Mouse (Mus musculus): Measurements from ENCODE around the gene Rccd1. TPM values are rescaled to one million over a fixed set of nuclear protein-coding genes. Genes with fewer than 3 reads are reported as not detected.

The Rccd1 gene
- total and polyA plus RNA-seq, 2 experiments from 2014 or later: 3.1 to 7.6 TPM

GRCm38 (mm10) chr7:80346173-80346572 is 21.9 kb upstream of the Rccd1 start:
- no peak overlapping the region for H3K27ac ChIP-seq (ENCODE audit: low read depth)
- H3K4me1 ChIP-seq (ENCODE audit: control insufficient read depth, insufficient read depth): peaks cover 7% of the 10 kb centered on the region; the same call in 1 of the 2 replicates
- H3K9ac ChIP-seq (replicated peaks; ENCODE audit: low read depth, low read length): no peak overlapping the region
- no peak for DNase-seq (ENCODE audit: low spot score)
- TF ChIP-seq EP300 (IDR thresholded peaks at IDR 0.05; ENCODE audit: low read depth) (no peak), CTCF (IDR thresholded peaks at IDR 0.05; ENCODE audit: low read depth) (no peak)
- WGBS: 74% methylated on average over 9 of the region's 9 CpGs
- no peaks in the 10 kb centered on the region for H3K9me3 ChIP-seq (replicated peaks; ENCODE audit: control insufficient read depth, low read length)
- H3K27me3 ChIP-seq (ENCODE audit: control insufficient read depth, insufficient read depth, low read length): no peaks in the 10 kb centered on the region
- H3K36me3 ChIP-seq (replicated peaks; ENCODE audit: control insufficient read depth, insufficient read depth, low read length): peaks cover 15% of the 10 kb centered on the region
- no peak overlapping the region for H3K4me2 ChIP-seq (ENCODE audit: low read depth, low read length)
- H3K4me3 ChIP-seq (ENCODE audit: low read depth, low read length): no peak overlapping the region
- no peak for ATAC-seq (ENCODE audit: insufficient read depth, low read depth)

- Histone ChIP-seq H3K4me3 (ENCODE audit: low read depth, low read length) (peak overlapping the region; percentile 58), H3K9me3 (replicated peaks; ENCODE audit: control insufficient read depth, low read length) (no peaks in the 10 kb centered on the region), H3K36me3 (replicated peaks; ENCODE audit: control insufficient read depth, insufficient read depth, low read length) (no peaks in the 10 kb centered on the region), H3K27ac (ENCODE audit: low read depth) (peak overlapping the region; percentile 76), H3K27me3 (ENCODE audit: control insufficient read depth, insufficient read depth, low read length) (no peaks in the 10 kb centered on the region), H3K4me2 (ENCODE audit: low read depth, low read length) (peak overlapping the region; percentile 87), H3K9ac (replicated peaks; ENCODE audit: low read depth, low read length) (peak overlapping the region; percentile 73), H3K4me1 (ENCODE audit: control insufficient read depth, insufficient read depth) (peaks cover 20% of the 10 kb centered on the region)
- WGBS: 26% methylated on average over 19 of the region's 19 CpGs
- no peak for DNase-seq (ENCODE audit: low spot score)
- no peak for ATAC-seq (ENCODE audit: insufficient read depth, low read depth)
- no peak for TF ChIP-seq CTCF (IDR thresholded peaks at IDR 0.05; ENCODE audit: low read depth)
- no peak for TF ChIP-seq EP300 (IDR thresholded peaks at IDR 0.05; ENCODE audit: low read depth)
Observed at GRCm38 (mm10) chr7:80343270-80344018, 19.2 kb upstream of the Rccd1 start.

GRCm38 (mm10) chr7:80342858-80343257 is 18.6 kb upstream of the Rccd1 start, which contains the start of gene Hddc3:
Hddc3 (plus strand) TSS chr7:80343104.
- no peaks in the 10 kb centered on the region for H3K36me3 ChIP-seq (replicated peaks; ENCODE audit: control insufficient read depth, insufficient read depth, low read length)
- no peaks in the 10 kb centered on the region for H3K9me3 ChIP-seq (replicated peaks; ENCODE audit: control insufficient read depth, low read length)
- H3K4me3 ChIP-seq (ENCODE audit: low read depth, low read length): peak within 1 kb of the TSS; percentile 58
- ATAC-seq (ENCODE audit: insufficient read depth, low read depth) (peak; percentile 52; the same call in 1 of the 2 replicates), DNase-seq (ENCODE audit: low spot score) (peak; percentile 94)
- peaks cover 23% of the 10 kb centered on the region for H3K4me1 ChIP-seq (ENCODE audit: control insufficient read depth, insufficient read depth)
- H3K9ac ChIP-seq (replicated peaks; ENCODE audit: low read depth, low read length): peak within 1 kb of the TSS; percentile 73
- peak within 1 kb of the TSS; percentile 87 for H3K4me2 ChIP-seq (ENCODE audit: low read depth, low read length)
- H3K27me3 ChIP-seq (ENCODE audit: control insufficient read depth, insufficient read depth, low read length): no peaks in the 10 kb centered on the region
- TF ChIP-seq CTCF (IDR thresholded peaks at IDR 0.05; ENCODE audit: low read depth): peak; percentile 71
- TF ChIP-seq EP300 (IDR thresholded peaks at IDR 0.05; ENCODE audit: low read depth): 0 out of 2 replicates have a peak, but pooled peaks have one; percentile 49
- WGBS: under 1% methylated on average over 25 of the region's 25 CpGs
- peak within 1 kb of the TSS; percentile 76 for H3K27ac ChIP-seq (ENCODE audit: low read depth)

GRCm38 (mm10) chr7:80341793-80342192 is 17.5 kb upstream of the Rccd1 start:
- no peak for DNase-seq (ENCODE audit: low spot score)
- TF ChIP-seq CTCF (IDR thresholded peaks at IDR 0.05; ENCODE audit: low read depth) (no peak), EP300 (IDR thresholded peaks at IDR 0.05; ENCODE audit: low read depth) (no peak)

GRCm38 (mm10) chr7:80340793-80341192 is 16.5 kb upstream of the Rccd1 start, which contains the start of gene Unc45a:
Unc45a (minus strand) TSS chr7:80341005.
- peak within 1 kb of the TSS; percentile 66 for H3K4me3 ChIP-seq (ENCODE audit: low read depth, low read length)

More at GRCm38 (mm10) chr7:80341793-80342192, 17.5 kb upstream of the Rccd1 start:
- peaks cover 8% of the 10 kb centered on the region for H3K36me3 ChIP-seq (replicated peaks; ENCODE audit: control insufficient read depth, insufficient read depth, low read length)
- ATAC-seq (ENCODE audit: insufficient read depth, low read depth): no peak
- no peaks in the 10 kb centered on the region for H3K27me3 ChIP-seq (ENCODE audit: control insufficient read depth, insufficient read depth, low read length)
- H3K27ac ChIP-seq (ENCODE audit: low read depth): no peak overlapping the region
- 61% methylated on average over 7 of the region's 7 CpGs for WGBS
- H3K9me3 ChIP-seq (replicated peaks; ENCODE audit: control insufficient read depth, low read length): no peaks in the 10 kb centered on the region
- H3K4me1 ChIP-seq (ENCODE audit: control insufficient read depth, insufficient read depth): peaks cover 23% of the 10 kb centered on the region
- H3K4me3 ChIP-seq (ENCODE audit: low read depth, low read length): no peak overlapping the region
- no peak overlapping the region for H3K4me2 ChIP-seq (ENCODE audit: low read depth, low read length)
- no peak overlapping the region for H3K9ac ChIP-seq (replicated peaks; ENCODE audit: low read depth, low read length)

More at GRCm38 (mm10) chr7:80340793-80341192, 16.5 kb upstream of the Rccd1 start, which contains the start of gene Unc45a:
- H3K27me3 ChIP-seq (ENCODE audit: control insufficient read depth, insufficient read depth, low read length): no peaks in the 10 kb centered on the region
- H3K36me3 ChIP-seq (replicated peaks; ENCODE audit: control insufficient read depth, insufficient read depth, low read length): peaks cover 18% of the 10 kb centered on the region
- H3K9ac ChIP-seq (replicated peaks; ENCODE audit: low read depth, low read length): peak within 1 kb of the TSS; percentile 60
- H3K4me2 ChIP-seq (ENCODE audit: low read depth, low read length): peak within 1 kb of the TSS; percentile 67
- peak within 1 kb of the TSS; percentile 96 for H3K27ac ChIP-seq (ENCODE audit: low read depth)
- peak; percentile 87 for DNase-seq (ENCODE audit: low spot score)
- WGBS: 0% methylated on average over 11 of the region's 11 CpGs
- ATAC-seq (ENCODE audit: insufficient read depth, low read depth): peak; percentile 52
- TF ChIP-seq CTCF (IDR thresholded peaks at IDR 0.05; ENCODE audit: low read depth) (peak; percentile 69), EP300 (IDR thresholded peaks at IDR 0.05; ENCODE audit: low read depth) (no peak)
- peaks cover 23% of the 10 kb centered on the region for H3K4me1 ChIP-seq (ENCODE audit: control insufficient read depth, insufficient read depth)
- H3K9me3 ChIP-seq (replicated peaks; ENCODE audit: control insufficient read depth, low read length): no peaks in the 10 kb centered on the region
